Mouse (Mus musculus) retina, adult 2 months (tissue): ENCODE measurements around the gene Luc7l3.

Source experiments
- DNase-seq: peaks from one replicate; pipeline ENCODE4 v3.0.0-alpha.2; 2012; ENCODE audit warnings: low read depth, low spot score

The Luc7l3 gene

GRCm38 (mm10) chr11:94338347-94338746 is 16.6 kb upstream of the Luc7l3 start:
- DNase-seq, result no peak

- no peak for DNase-seq
Measured at GRCm38 (mm10) chr11:94336551-94336950, 14.8 kb upstream of the Luc7l3 start.

- DNase-seq, result no peak
Measured at GRCm38 (mm10) chr11:94334386-94334968, 12.7 kb upstream of the Luc7l3 start.

GRCm38 (mm10) chr11:94332726-94333125 is 10.9 kb upstream of the Luc7l3 start:
- no peak for DNase-seq

GRCm38 (mm10) chr11:94330211-94330610 is 8.4 kb upstream of the Luc7l3 start:
- no peak for DNase-seq

GRCm38 (mm10) chr11:94329270-94329891 is 7.6 kb upstream of the Luc7l3 start:
- no peak for DNase-seq

GRCm38 (mm10) chr11:94328644-94329025 is 6.8 kb upstream of the Luc7l3 start:
- DNase-seq, result no peak

- peak; percentile 90 for DNase-seq
Measured at GRCm38 (mm10) chr11:94327693-94328643, 6.2 kb upstream of the Luc7l3 start, which contains the start of gene Ankrd40. Gene Ankrd40, plus strand, starts transcription at chr11:94328001.

- no peak for DNase-seq
Measured at GRCm38 (mm10) chr11:94326961-94327411, 5.2 kb upstream of the Luc7l3 start.

GRCm38 (mm10) chr11:94324618-94325017 is 2.8 kb upstream of the Luc7l3 start:
- no peak for DNase-seq

GRCm38 (mm10) chr11:94323271-94323925 is 1.6 kb upstream of the Luc7l3 start:
- DNase-seq, result no peak

- no peak for DNase-seq
Measured at GRCm38 (mm10) chr11:94322636-94323035, 848 bp upstream of the Luc7l3 start.

GRCm38 (mm10) chr11:94320969-94321930 is 538 bp downstream of the Luc7l3 start:
- no peak for DNase-seq

- DNase-seq, result no peak
Measured at GRCm38 (mm10) chr11:94318056-94318455, 3.7 kb downstream of the Luc7l3 start.

- no peak for DNase-seq
Measured at GRCm38 (mm10) chr11:94317515-94317914, 4.3 kb downstream of the Luc7l3 start.

- DNase-seq, result no peak
Measured at GRCm38 (mm10) chr11:94317014-94317413, 4.8 kb downstream of the Luc7l3 start.

- no peak for DNase-seq
Measured at GRCm38 (mm10) chr11:94316528-94316927, 5.3 kb downstream of the Luc7l3 start.

GRCm38 (mm10) chr11:94315308-94315707 is 6.5 kb downstream of the Luc7l3 start:
- no peak for DNase-seq

- DNase-seq, result no peak
Measured at GRCm38 (mm10) chr11:94314098-94314652, 7.6 kb downstream of the Luc7l3 start.

- no peak for DNase-seq
Measured at GRCm38 (mm10) chr11:94312733-94313132, 9.1 kb downstream of the Luc7l3 start.
